Mouse (Mus musculus) kidney, adult 2 months (tissue): ENCODE measurements around the gene Clptm1.

ENCODE experiments used
- CTCF ChIP-seq: fragments of 200-500 bp; conservative IDR thresholded peaks from 2 replicates; pipeline ENCODE4 v1.5.1; 2011; ENCODE audit warnings: low read depth, mild to moderate bottlenecking, control low read depth, low read length, moderate library complexity, mixed read lengths; ENCODE audit not compliant: insufficient read depth, insufficient read length
- POLR2A ChIP-seq: fragments of 200-500 bp; IDR thresholded peaks from one replicate; pipeline ENCODE4 v1.6.1; 2011; ENCODE audit warnings: low read depth, low read length, control low read depth

DNA sequence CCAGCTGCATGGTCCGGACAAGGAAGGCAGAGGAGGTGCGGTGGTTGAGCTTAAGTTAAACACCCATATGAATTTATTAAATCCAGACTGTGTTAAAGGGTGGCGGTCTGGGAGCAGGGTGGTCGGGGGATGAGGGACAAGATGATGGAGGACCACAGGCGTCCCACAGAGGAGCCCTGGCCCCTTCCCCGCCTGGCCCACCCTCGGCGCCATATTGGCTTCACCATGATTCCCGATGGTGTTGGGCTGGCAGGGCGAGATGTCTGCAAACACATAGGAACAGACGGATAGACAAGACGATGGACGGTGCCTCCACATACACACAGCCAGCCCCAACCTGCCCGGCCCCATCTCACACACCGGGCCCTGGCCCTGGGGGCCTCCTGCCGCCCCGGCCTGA, 31.6 kb downstream of the Clptm1 start:
- TF ChIP-seq CTCF (no peak), POLR2A (no peak)
